Mouse (Mus musculus) adrenal gland, postnatal 10 days (tissue): Measurements from ENCODE around the gene E330021D16Rik. TPM values are rescaled to one million over a fixed set of nuclear protein-coding genes. Genes with fewer than 3 reads are reported as not detected.

Experiments used
- DNase-seq: peaks from one replicate; pipeline ENCODE4 v3.0.0; 2021; ENCODE audit warnings: mixed read lengths
- total RNA-seq, 2 experiments: library from RNA; stranded (reverse); gene quantifications; 2 replicates each; pipeline ENCODE4 v1.2.3; 2021

The E330021D16Rik gene
- total RNA-seq, 2 experiments from 2014 or later, result not detected

GRCm38 (mm10) chr6:136421059-136421458 lies 5.7 kb upstream of the E330021D16Rik start:
- DNase-seq, result no peak

- DNase-seq, result no peak
These were observed 3.8 kb upstream of the E330021D16Rik start for GRCm38 (mm10) chr6:136418889-136419835.

GRCm38 (mm10) chr6:136418333-136418848 lies 3.0 kb upstream of the E330021D16Rik start:
- DNase-seq, result no peak

- DNase-seq, result no peak
These were observed 2.5 kb upstream of the E330021D16Rik start for GRCm38 (mm10) chr6:136417864-136418263.

GRCm38 (mm10) chr6:136413856-136414362 lies 1.5 kb downstream of the E330021D16Rik start:
- no peak for DNase-seq

- DNase-seq, result peak; percentile 17
These were observed 7.7 kb downstream of the E330021D16Rik start for GRCm38 (mm10) chr6:136407608-136408192.

- no peak for DNase-seq
These were observed 18.5 kb downstream of the E330021D16Rik start for GRCm38 (mm10) chr6:136396860-136397259.

GRCm38 (mm10) chr6:136390262-136390661 lies 25.1 kb downstream of the E330021D16Rik start:
- no peak for DNase-seq

GRCm38 (mm10) chr6:136385287-136385686 lies 30.1 kb downstream of the E330021D16Rik start:
- DNase-seq, result peak; percentile 9

GRCm38 (mm10) chr6:136383218-136383617 lies 32.2 kb downstream of the E330021D16Rik start:
- DNase-seq, result no peak

- DNase-seq, result no peak
These were observed 39.3 kb downstream of the E330021D16Rik start for GRCm38 (mm10) chr6:136376097-136376496.

- no peak for DNase-seq
These were observed 50.8 kb downstream of the E330021D16Rik start for GRCm38 (mm10) chr6:136364430-136365098.

GRCm38 (mm10) chr6:136364008-136364407 lies 51.4 kb downstream of the E330021D16Rik start:
- DNase-seq, result no peak

GRCm38 (mm10) chr6:136363313-136363712 lies 52.1 kb downstream of the E330021D16Rik start:
- no peak for DNase-seq

- no peak for DNase-seq
These were observed 56.9 kb downstream of the E330021D16Rik start for GRCm38 (mm10) chr6:136358471-136358870.

- peak; percentile 82 for DNase-seq
These were observed 61.8 kb downstream of the E330021D16Rik start for GRCm38 (mm10) chr6:136353399-136354184.

Other genes starting within 250 kb of the E330021D16Rik start
- under 1 TPM; 0.27 to 0.55 TPM for gene Grin2b, start 242.1 kb downstream of the E330021D16Rik start, total RNA-seq
- not detected for gene Gm8994, start 88.0 kb downstream of the E330021D16Rik start, total RNA-seq
- gene Atf7ip, start 90.6 kb upstream of the E330021D16Rik start, total RNA-seq, result 100 to 1,000 TPM in 1 of 2 experiments, 10 to 100 TPM in 1; 63.7 to 105 TPM
- 100 to 1,000 TPM; 114 to 115 TPM for gene Plbd1, start 246.4 kb upstream of the E330021D16Rik start, total RNA-seq